Mouse (Mus musculus) layer of hippocampus, adult 11-12 months (tissue): ENCODE measurements at regions not wholly inside any gene's neighbourhood (a gene's known extent, or its start where the extent isn't known, plus 50 kb on each side); places are given as distances from the start of the nearest gene placed in this dataset.
A peak's percentile ranks its signal among the peaks of the same experiment; 100 is the strongest.

Source experiments
- DNase-seq: peaks from one replicate; pipeline ENCODE4 v3.0.0; 2022; ENCODE audit warnings: low spot score

DNA sequence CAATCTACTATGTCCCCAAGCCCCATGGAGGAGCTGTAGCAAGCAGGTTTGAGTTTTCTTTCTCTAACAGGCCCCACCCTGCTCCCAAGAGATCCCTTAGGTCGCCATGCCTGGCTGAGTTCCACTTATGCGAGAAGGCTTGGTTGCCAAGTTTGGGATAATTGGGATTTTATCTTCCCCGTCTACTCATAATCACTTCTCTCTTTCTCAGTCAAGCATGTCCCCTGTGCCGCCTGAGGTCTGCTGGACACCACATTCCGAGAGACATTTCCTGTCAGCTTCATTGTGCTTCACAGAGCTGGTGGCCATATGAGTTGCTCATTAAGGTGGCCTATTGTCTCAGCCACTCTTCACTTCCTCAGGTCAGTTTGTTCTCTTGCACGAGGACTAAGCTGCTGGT, 234.5 kb upstream of the Wscd1 start:
- no peak for DNase-seq

- no peak for DNase-seq
These were observed 232.3 kb upstream of the Wscd1 start for GRCm38 (mm10) chr11:71517377-71517776.

- no peak for DNase-seq
These were observed 222.0 kb upstream of the Wscd1 start for GRCm38 (mm10) chr11:71527691-71528090.

GRCm38 (mm10) chr11:71528588-71528987, 221.1 kb upstream of the Wscd1 start:
- DNase-seq: no peak

- peak; percentile 4 for DNase-seq
These were observed 208.4 kb upstream of the Wscd1 start for GRCm38 (mm10) chr11:71541178-71541845.

DNA sequence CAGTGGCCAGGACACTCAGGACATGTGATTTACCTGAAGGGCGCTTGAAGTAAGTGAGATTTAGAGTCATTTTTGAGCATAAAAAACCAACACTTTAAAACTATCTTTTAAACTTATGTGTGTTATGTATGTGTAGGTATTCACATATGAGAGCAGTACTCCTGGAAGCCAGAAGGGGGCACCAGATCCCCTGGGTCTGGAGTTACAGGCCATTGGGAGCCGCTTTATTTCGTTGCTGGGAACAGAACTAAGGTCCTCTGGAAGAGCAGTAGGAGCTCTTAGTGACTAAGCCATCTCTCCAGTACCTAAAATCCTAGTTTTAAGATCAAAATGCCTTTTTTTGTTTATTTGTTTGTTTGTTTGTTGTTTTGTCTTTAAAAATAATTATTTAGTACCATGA, 192.3 kb upstream of the Wscd1 start:
- no peak for DNase-seq

- no peak for DNase-seq
These were observed 184.9 kb upstream of the Wscd1 start for GRCm38 (mm10) chr11:71564831-71565230.

- no peak for DNase-seq
These were observed 172.9 kb upstream of the Wscd1 start for GRCm38 (mm10) chr11:71576801-71577200.

DNA sequence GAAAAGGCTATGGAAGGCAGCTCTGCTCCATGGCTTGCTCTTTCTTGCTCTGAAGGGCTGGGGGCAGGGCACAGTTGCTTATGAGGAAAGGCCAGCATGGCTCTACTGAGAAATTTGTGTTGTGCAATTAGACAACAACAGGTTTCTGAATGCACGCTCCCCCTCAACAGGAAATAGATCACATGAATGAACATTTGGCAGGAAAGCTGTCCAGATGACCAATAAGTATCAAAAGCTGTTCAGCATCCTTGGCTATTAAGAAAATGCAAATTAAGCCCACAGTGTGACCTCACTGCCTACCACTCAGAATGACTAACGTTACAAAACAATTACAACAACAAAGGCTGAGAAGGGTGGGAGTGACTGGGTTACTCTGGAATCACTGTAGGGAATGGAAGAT, 167.9 kb upstream of the Wscd1 start:
- no peak for DNase-seq

DNA sequence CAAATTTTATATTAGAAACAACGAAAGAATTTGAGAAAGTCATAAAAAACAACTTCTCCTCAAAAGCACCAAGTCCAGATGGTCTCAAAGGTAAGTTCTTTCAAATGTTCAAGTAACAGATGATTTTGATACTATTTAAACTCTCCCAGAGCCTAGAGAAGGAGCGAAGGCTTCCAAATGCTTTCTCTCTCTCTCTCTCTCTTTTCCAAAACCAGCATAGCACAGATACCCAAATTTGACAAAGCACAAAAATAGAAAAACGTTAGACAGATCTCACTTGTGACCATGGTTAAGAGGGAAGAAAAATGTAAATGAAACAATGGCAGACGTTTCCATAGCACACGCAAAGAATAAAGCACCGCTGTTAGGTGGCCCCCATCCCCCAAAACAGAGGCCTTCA, 158.7 kb upstream of the Wscd1 start:
- no peak for DNase-seq

- DNase-seq: no peak
These were observed 155.4 kb upstream of the Wscd1 start for GRCm38 (mm10) chr11:71594250-71594847.

DNA sequence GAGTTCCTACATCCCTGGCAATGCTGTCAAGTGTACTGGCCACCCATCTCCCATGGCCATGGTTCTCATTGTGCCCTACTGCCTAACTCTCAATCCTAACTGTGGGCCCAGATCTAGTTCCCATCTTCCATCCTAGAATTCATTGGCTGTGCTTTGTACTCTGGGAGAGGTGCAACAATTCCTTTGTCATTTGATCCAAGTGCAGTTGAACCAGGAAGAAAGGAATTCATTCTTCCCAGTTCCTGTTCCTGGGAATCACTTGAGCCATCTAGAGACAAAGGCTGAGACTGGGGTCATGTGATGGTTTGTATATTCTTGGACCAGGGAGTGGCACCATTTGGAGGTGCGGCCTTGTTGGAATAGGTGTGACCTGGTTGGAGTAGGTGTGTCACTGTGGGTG, 152.0 kb upstream of the Wscd1 start:
- DNase-seq: no peak

DNA sequence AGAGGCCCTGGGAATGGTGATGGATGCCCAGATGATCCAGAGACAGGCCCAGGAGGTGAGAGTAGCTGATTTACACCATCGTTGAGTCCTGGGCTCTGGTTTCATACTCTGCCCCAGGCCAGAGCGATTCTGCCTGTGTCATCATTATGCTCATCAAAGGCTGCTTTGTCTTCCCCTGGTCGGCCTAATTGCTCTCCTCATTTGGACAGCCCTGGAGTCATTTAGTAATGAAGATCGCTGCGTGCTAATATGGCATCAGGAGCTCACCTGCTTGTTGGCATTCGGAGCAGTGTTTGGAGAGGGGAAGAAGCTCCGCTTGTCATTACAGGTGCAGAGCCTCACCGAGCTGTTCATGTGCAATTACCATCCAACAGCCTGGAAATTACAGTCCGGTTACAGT, 138.9 kb upstream of the Wscd1 start:
- DNase-seq: no peak

- no peak for DNase-seq
These were observed 134.2 kb upstream of the Wscd1 start for GRCm38 (mm10) chr11:71615526-71615925.

- DNase-seq: no peak
These were observed 124.1 kb upstream of the Wscd1 start for GRCm38 (mm10) chr11:71625501-71626191.

DNA sequence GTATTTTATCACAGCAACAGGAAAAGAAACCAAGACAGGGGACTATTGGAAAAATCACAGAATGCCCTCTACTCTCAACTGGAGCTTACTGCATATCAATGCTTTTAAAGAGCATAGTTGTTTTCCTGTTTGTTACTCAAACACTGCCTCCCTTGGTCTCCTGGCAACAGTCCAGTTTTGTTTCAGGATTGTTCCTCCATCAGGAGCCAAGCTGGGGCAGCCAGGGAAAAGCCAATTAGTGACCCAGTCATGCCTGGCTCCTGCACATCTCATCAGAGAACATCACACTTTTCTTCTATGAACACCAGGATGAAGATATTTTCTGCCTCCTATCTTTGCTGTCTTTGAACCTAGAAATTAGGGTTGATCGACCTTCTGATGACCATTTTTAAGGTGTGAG, 113.6 kb upstream of the Wscd1 start:
- no peak for DNase-seq

GRCm38 (mm10) chr11:71636785-71637184, 112.9 kb upstream of the Wscd1 start:
- peak; percentile 6 for DNase-seq

- no peak for DNase-seq
These were observed 106.8 kb upstream of the Wscd1 start for GRCm38 (mm10) chr11:71642886-71643285.

DNA sequence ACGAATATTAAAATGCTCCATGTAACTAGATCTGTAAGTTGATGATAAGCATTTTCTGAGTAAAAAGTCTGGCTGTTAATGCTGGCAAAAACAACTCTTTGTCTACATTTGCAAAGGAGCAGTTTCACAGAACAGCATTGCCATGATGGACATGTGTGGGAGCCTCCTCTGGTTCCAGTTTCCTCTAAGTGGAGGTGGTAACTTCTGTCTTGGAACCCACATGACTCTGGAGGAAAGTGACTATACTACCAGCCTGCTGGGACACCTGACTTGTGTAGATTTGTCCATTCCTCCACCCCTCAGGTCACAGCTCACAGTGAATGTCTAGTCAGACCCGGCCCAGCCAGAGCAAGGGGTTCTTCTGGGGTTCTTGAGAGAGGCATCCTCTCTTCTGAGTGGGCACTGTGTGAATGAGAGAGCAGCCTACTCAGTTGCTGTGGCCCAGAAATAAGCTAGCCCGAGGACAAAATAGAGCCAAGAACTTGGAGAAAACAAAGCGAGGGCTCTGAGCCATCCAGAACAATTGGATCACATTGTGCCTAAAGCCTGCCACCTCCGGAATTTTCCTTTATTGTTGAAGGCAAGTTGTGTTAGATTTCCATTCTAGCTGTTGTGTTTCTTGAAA, 97.9 kb upstream of the Wscd1 start:
- peak; percentile 60 for DNase-seq

- peak; percentile 14 for DNase-seq
These were observed 97.3 kb upstream of the Wscd1 start for GRCm38 (mm10) chr11:71652381-71652775.

- peak; percentile 32 for DNase-seq
These were observed 91.4 kb upstream of the Wscd1 start for GRCm38 (mm10) chr11:71658346-71658745.

DNA sequence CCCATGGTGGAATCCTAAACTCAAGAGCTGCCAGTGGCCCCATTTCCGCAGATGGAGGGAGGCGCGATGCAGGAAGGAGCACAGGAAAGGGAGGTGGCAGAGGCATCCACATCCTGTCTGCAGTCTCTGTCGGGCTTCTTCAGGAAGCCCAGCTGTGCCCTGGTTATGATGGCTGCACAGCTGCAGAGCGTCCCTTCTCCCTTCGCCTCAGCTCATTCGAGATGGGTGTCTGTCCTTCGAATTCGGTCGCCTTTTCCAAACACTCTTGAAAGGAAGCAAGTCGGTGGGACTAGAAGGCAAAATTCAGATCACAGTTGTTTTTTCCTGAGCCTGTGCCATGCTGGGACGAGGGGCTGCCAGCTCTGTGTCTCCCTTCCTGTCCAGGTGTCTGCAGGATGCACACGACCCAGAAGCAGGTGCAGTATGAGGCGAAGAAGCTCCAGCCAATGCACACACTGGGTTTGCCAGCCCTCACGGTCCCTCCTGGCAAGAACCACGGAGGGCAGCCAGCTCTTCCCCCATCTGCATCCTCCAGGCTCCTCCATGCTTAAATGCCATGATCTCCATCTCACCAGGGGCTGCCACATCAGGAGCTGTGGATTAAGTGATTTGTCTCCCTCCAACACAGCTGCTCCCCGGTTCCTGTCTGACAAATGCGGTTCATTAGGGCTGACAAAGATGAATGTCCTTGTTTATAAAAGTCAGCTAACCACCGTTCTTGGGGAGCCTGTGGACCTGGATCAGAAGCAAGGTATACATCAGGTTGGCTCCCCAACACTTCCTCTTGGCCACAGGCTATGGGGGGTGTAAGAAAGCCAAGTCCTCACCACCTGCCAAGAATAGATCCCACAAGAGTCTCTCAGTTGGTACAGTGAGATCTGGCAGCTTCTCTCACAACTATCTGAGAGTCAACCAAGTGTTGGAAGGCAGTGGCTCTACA, 79.3 kb upstream of the Wscd1 start:
- no peak for DNase-seq
